Mouse (Mus musculus) cerebellum, adult 8-10 months (tissue): Measurements from ENCODE around the gene Nos1.

ENCODE experiments used
- DNase-seq: peaks from one replicate; pipeline ENCODE4 v3.0.0; 2022

The Nos1 gene

DNA sequence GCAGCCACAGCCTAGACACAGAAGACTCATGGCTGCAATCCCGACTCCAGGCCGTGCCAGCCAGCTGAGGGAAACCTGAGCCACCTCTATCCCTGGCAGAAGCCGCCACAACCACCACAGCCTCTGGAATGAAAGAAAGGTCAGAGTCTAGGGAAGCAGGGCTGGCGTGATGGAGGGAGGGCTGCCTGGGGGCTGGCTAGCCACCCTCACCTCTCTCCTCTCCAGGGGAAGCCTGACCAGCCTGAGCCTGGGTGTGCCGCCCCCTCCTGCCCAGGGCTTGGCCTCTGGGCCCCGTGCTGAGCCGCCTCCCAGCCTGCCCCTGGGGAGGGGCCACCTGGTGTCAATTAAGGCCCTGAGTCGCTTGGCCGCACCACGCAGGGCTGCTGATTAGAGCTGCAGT is at the start of gene Nos1:
Nos1 (plus strand) TSS at position 352 of the 400 bp plus-strand sequence.
- no peak for DNase-seq

- DNase-seq = no peak
Measured at GRCm38 (mm10) chr5:117731311-117731710, 49.5 kb upstream of the Nos1 start.

DNA sequence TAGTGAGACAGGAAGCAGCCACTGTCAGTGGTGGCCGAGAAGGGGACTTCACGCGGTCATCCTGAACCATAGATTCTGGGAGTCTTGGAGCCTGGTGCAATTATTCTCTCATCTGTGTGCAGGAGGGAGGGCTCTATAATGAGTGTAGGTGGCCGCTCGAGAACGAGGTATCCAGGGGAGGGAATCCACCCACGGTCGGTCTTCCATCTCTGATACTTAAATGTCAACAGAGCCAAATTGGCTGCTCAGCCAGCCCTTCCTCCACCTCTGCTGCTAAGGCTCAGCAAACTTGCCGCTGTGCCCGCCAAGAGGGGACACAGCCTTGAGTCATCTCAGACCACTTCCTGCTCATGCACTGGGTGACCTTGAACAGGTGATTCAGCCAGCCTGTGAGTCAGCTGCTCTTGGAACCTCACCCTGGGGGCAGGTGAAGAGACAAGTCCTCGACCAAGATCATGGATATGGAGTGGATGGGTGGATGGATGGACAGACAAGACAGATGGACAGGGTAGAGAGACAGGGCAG is 36.1 kb upstream of the Nos1 start:
- DNase-seq = no peak

GRCm38 (mm10) chr5:117749353-117749752 is 31.5 kb upstream of the Nos1 start:
- no peak for DNase-seq

GRCm38 (mm10) chr5:117757696-117758482 is 22.9 kb upstream of the Nos1 start:
- no peak for DNase-seq

- DNase-seq = no peak
Measured at GRCm38 (mm10) chr5:117761181-117761832, 19.5 kb upstream of the Nos1 start.

DNA sequence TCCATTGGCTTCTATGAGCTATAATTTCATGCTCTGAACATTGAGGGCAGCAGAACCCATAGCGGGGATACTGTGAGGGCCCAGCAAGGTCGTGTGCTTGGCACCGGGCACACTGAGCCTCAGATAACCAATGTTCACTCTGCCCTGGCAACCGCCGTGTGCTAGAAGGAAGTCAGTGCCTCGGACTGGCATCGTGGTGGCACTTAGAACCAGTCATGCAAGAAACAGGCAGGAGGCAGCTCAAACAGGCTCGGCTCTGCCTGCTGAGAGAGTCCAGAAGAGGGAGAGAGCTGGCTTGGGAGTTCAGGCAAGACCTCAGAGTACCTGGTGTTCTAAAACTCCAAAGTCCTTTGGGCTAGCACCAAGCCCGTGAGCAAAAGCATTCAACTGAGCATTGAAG is 16.3 kb upstream of the Nos1 start:
- no peak for DNase-seq

DNA sequence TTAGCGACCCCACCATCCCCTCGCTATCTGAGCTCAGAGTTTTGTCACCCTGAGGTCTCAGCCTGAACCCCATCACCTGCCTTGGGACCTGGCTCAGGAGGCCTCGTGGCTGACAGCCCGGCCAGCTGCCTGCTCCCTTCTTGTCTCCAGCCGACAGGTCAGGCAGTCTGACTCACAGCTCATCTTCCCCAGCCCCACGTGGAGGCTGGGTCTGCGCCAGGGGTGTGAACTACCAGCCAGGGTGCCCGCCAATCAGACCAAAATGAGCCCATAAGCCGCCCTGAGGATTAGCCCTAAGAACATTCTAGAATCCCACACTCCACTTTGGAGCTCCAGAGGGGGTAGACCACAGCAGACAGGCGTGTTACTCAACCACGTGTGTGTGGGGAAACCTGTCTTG is 1.7 kb upstream of the Nos1 start:
- no peak for DNase-seq

DNA sequence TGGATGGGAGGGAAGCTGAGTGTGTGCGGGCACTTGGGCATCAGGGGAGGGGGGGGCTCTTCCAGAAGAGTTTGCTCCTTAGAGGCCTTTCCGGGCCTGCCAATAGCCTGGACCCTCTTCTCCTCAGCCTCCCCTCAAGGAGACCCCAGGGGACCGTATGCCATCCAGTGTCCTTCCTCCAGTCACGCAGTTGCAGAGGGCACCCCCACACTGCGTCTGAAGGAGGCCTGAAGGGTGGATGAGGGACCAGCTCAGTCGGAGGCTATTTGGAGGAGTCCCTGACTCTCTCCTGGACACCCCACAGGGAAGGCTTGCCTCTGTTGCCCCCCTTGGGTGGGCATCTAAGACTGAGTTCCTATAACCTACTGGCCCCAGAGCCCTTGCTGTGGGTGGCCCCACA is 346 bp downstream of the Nos1 start:
- DNase-seq = no peak

GRCm38 (mm10) chr5:117790071-117790470 is 9.2 kb downstream of the Nos1 start:
- DNase-seq = no peak

DNA sequence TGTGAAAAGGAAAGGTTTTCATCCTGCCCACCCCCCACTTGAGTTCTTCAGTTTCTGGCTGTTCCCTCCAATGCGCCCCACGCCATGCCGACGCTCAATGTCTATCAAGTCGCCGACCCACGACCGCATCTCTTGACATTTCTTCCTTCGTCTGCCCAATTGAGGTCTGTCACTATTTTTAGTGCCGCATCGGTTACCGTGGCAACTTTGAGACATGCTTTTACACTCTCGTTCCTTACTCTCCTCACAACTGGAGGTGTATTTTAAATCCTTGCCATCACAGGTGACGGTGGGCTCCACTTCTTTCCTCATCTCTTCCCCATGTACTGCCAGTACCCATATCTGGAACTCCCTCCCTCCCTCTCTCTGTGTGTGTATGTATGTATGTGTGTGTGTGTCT is 11.0 kb downstream of the Nos1 start:
- DNase-seq = no peak

- no peak for DNase-seq
Measured at GRCm38 (mm10) chr5:117800849-117801248, 20.0 kb downstream of the Nos1 start.

DNA sequence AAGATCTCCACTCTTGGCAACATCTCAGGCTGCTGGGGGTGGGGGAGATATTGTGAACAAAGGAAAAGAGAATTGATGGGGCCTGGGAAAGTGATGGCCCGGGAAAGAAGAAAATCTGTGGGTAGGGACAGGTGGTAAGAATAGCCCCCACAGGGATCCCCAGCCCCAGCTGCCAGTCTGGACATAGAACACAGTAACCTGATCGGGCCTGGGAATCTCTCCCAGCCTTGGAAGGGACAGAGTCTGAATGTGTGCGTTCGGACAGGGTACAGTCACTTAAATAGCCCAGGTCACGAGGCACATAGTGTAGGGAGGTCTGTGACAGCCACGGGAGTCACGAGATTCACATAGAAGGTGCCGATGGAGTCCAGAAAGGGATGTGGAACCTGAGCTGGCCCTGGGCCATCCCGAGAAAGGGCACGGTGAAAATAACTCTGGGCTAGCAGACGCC is 21.3 kb downstream of the Nos1 start:
- peak; percentile 23 for DNase-seq

GRCm38 (mm10) chr5:117803551-117803950 is 22.7 kb downstream of the Nos1 start:
- DNase-seq = no peak

DNA sequence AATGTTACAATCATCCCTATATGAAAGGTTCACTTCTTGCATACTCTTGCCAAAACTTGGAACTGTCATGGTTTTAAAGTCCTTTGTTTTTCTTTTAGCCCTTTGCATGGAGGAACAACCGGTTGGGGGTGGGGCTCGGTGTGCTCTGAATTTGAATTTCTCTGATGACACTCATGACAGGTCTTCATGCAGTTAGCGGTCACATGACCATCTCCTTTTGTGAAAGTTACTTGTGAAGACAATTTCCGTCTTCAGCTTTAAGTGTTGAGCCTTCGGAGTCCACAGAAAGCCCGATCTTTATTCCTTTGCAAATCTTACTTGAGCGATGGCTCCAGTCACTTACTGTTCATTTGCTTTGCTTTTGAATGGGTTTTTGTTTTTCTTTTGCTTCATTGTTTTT is 30.1 kb downstream of the Nos1 start:
- DNase-seq = no peak

- no peak for DNase-seq
Measured at GRCm38 (mm10) chr5:117818800-117819199, 38.0 kb downstream of the Nos1 start.

DNA sequence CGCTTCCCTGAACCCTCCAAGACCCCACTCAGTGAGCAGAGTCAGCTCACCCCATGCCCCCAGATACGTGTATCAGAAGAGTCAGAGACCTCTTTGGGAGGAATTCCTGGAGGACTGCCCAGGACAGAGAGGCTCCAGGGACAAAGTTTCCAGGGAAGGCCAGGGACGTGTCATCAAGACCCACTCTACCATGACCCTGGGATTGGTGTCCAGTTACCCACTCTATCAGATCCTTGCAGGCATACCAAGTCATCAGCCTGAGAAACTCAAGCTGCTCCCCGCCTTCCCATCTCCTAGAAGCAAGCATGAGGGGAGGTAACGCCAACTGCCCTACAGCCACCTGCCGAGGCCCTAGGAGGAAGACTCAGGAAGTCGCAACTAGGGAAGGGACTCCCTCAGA is 39.6 kb downstream of the Nos1 start:
- DNase-seq = no peak

GRCm38 (mm10) chr5:117823811-117824210 is 43.0 kb downstream of the Nos1 start:
- no peak for DNase-seq

DNA sequence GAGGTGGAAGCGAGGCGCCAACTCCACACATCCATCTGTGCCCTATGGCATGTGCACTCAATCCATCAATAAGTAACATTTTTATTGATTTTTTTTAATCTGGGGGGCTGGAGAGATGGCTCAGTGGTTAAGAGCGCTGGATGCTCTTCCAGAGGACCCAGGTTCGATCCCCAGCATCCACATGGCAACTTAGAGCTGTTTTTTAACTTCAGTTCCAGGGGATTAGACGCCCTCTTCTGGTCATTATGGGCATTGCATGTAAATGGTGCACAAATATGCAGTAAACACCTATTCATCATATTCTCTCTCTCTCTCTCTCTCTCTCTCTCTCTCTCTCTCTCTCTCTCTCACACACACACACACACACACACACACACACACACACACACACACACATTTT is 43.7 kb downstream of the Nos1 start:
- DNase-seq = no peak

DNA sequence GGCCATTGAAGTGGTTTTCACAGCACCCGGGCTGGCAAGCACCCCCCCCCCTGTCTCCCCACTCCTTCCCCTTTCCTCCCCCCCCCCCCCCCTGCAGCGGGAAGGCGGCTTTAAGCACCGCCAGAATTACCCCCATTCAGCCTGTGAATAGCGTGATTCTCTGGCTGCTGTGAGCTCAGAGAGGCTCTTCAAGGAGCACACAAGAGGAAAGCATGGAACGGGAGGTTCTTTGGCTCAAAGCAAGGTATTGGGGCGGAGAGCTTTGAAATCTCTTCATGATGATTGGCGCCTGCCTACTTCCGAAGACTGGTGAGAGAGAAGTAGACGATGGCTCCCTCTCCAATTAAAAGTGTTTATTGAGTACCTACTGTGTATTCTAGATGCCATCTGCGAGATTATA is 44.5 kb downstream of the Nos1 start:
- no peak for DNase-seq

DNA sequence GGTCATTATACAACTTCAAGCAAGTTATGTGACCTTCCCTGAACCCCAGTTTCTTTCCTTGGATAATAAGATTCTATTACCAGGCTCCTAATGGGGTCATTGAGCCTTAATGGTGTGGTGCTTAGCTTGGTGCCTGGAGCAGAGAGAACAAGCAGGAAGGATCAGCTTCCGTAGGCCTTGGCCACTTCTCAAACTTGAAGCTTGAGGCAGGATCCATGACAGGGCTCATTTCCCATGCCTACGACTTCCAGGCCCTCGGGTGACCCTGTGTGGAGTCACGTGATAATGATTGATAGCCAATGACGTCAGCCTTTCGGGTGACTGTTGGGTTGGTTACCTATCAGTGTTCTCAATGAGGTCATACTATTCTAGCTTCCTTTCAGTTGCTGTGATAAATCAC is 46.5 kb downstream of the Nos1 start:
- no peak for DNase-seq

DNA sequence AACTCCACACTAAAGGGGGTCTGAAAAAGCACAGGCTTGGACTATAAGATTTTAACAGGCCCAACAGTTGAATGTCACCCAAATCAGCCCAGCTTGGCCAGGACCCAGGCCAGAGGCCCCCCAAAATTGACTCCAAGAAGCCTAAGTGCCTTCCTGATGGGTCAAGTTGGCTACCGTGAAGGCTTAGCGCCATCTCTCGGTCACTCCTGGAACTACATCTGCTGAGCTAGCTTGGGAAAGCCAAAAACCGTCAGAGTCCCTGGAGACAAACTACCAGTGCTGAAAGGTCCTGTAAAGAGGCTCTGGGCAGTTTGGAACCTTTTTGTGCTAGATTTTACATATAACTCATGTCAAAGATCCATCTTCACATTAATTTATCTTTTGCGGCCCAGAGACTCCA is 56.1 kb downstream of the Nos1 start:
- peak; percentile 81 for DNase-seq

GRCm38 (mm10) chr5:117837731-117838130 is 56.9 kb downstream of the Nos1 start:
- no peak for DNase-seq

- no peak for DNase-seq
Measured at GRCm38 (mm10) chr5:117839501-117839900, 58.7 kb downstream of the Nos1 start.
